Mouse (Mus musculus): Measurements from ENCODE around the gene Gm5447. TPM values are rescaled to one million over a fixed set of nuclear protein-coding genes. Genes with fewer than 3 reads are reported as not detected.

The Gm5447 gene
- polyA plus RNA-seq (2017; shearing (Covaris generic)): not detected

DNA sequence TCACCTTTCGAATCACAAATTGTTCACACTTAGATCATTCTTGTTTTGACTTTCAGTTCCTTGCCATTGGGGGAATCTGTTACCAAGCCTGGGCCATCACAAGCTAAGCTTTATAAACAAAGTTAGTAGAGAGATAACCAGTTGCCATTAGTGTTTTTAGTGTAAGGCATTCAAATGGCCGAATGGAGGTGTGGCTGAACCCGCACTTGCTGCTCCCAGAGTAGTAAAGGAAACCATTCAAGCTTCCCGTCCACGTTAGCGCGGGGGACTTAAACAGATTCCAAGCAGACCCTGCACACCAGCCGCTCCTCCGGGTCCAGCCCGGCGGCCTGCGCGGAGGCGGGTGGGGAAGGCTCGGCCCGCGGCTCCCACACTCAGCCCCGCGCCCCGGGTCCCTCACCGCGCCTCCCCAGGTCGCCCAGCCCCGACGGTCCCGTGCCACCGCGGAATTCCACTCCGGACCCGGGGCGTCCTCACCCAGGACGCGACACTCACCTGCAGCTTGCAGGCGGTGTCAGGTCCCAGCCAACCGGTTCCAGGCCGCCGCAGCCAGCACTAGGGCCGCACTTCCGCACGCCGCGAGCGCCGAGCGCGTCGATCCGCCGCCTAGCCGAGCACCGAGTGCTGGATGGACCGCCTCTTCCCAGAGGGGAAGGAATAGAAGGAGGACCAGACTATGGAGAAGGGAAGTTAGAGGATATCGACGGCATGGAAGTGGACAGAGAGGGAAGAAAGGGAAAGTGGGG, at the start of gene Gm5447, which contains the start of gene Exoc2:
TSS of gene Gm5447 (plus strand) at position 704 of the 746 bp plus-strand sequence.
TSS of gene Exoc2 (minus strand) at position 593 of the 746 bp plus-strand sequence.

DNA sequence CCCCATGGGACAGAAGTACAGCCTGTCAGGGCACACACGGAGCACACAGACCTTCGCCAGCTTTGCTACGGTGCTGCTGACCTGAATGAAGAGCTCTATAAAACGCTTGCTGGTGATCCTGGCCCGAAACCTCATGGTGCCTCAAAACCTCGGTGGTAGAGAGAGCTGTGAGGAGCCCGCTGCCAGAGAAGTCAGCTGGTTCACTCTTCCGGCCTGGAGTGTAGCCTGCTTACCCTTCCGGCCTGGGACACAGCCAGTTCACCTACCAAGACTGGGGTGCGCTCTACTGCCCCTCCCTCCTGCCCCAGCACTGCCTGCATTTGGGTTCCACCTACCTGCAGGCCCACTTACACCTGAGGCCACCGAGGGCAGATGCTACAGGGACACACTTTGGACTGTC, 26.5 kb upstream of the Gm5447 start, which contains the start of gene Hus1b:
TSS of gene Hus1b (minus strand) at position 220 of the 400 bp plus-strand sequence.

Other genes starting within 250 kb of the Gm5447 start
- gene Irf4, start 225.0 kb upstream of the Gm5447 start, polyA plus RNA-seq (2017; shearing (Covaris generic)): 12.2 TPM
- gene Hus1b, start 26.4 kb upstream of the Gm5447 start, polyA plus RNA-seq (2017; shearing (Covaris generic)): 0.68 TPM
- 69.0 TPM for gene Exoc2, start 111 bp upstream of the Gm5447 start, polyA plus RNA-seq (2017; shearing (Covaris generic))